Mouse (Mus musculus) testis, postnatal 14 days (tissue): ENCODE measurements around the gene Srgap2.
"Not testable (repeated sequence)": the region's sequence is repeated elsewhere in the genome, so short reads cannot be mapped to it uniquely, and the experiment has no call there.

Source experiments
- DNase-seq: peaks from one replicate; pipeline ENCODE4 v3.0.0; 2021; ENCODE audit warnings: low spot score

Gene Srgap2

GRCm38 (mm10) chr1:131288938-131289337 is 238.2 kb downstream of the Srgap2 start:
- DNase-seq: no peak

DNA sequence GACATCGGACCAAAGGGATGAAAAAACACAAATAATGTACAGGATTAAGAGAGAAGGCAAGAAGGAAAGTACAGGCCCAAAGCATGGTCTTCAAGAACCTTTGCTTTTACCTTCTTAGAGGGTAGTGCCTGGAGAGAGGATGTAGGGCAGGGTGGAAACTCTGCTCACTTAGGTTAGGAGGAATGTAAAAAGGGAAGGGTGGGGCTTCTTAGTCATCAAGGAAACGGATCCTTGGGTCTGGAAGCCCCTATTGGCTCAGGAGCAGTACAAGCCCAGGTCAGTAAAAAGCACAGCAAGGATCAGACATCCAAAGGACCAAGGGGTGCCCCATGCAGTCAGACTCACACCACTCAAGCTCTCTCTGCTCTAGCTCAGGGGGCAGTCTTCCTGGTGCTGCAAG is 239.9 kb downstream of the Srgap2 start:
- DNase-seq: no peak

- DNase-seq: no peak
Measured at GRCm38 (mm10) chr1:131286803-131287202, 240.3 kb downstream of the Srgap2 start.

- no peak for DNase-seq
Measured at GRCm38 (mm10) chr1:131284616-131285015, 242.5 kb downstream of the Srgap2 start.

DNA sequence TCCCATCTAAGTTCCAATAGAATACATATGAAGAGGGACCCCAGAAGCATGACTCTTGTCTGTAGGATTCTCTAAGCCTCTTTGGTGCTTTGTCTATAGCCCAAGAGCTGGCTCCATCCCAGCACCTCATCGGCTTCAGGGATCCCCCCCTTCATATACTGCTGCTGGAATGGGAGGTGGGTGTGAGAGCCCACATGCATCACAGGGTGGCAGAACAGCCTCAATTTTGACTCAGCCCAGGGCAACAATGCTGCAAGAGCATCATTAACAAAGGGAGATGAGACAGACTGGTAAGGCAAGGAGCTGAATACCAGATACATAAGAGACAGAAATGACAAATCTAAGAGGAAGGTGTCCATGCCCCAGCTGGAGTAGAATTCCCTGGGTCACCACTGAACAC is 243.0 kb downstream of the Srgap2 start:
- no peak for DNase-seq

GRCm38 (mm10) chr1:131281731-131282130 is 245.4 kb downstream of the Srgap2 start:
- DNase-seq: no peak

DNA sequence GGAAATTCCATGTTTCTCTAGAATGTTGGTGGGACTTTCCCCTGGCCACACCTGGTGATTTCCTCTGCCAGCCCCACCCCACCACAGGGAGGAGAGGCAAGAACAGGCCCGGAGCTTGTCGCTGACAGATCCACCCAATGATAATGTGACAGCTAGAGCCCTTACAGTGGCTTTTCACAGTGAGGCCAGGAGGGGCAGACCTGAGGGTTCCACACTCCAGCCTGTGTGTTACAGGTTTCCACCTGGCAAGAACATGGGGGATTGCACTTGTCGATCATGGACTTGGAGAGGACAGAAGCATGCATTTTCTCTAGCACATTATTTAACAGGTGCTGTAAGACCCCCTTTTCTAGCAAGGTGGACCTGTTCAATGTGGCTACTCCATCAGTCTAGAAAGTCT is 246.9 kb downstream of the Srgap2 start:
- DNase-seq: no peak

DNA sequence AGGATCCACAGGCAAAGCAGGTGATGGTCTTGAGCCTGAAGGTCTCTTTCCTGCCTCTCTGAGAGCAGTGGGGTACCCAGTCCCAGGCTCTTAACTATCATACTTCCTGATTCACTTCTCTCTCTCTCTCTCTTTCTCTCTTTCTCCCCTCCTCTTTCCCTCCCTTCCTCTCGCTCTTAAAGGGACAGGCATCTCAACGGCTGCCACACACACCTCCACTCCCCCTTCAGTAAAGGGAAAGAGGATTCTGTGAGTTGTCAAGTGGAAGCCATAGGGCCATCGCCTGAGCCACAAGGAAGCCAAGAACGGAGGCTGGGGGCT is 247.7 kb downstream of the Srgap2 start, which contains the start of gene Ikbke:
TSS of gene Ikbke (minus strand) at position 151 of the 321 bp plus-strand sequence.
- no peak for DNase-seq

GRCm38 (mm10) chr1:131278606-131279455 is 248.3 kb downstream of the Srgap2 start:
- DNase-seq: no peak

DNA sequence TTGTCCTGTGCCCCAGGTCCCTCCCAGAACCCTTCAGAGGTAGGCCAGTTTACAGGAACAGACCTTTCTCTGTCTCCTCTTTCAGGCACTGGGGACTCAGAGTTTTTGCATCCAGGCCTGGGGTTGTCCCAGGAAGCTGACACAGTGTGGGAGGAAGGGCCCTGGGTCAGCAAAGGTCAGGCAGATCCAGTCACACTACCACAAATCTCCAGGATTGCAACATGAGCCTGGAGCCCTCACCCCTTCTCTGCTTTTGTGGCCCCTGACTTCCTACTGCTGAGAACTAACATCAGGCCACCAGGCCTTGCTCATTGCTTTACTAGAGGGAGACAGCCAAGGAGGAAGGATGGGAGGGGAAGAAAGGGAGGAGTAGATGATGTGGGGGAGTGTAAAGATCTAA is 250.3 kb downstream of the Srgap2 start:
- DNase-seq: no peak

GRCm38 (mm10) chr1:131275577-131275976 is 251.6 kb downstream of the Srgap2 start:
- no peak for DNase-seq

DNA sequence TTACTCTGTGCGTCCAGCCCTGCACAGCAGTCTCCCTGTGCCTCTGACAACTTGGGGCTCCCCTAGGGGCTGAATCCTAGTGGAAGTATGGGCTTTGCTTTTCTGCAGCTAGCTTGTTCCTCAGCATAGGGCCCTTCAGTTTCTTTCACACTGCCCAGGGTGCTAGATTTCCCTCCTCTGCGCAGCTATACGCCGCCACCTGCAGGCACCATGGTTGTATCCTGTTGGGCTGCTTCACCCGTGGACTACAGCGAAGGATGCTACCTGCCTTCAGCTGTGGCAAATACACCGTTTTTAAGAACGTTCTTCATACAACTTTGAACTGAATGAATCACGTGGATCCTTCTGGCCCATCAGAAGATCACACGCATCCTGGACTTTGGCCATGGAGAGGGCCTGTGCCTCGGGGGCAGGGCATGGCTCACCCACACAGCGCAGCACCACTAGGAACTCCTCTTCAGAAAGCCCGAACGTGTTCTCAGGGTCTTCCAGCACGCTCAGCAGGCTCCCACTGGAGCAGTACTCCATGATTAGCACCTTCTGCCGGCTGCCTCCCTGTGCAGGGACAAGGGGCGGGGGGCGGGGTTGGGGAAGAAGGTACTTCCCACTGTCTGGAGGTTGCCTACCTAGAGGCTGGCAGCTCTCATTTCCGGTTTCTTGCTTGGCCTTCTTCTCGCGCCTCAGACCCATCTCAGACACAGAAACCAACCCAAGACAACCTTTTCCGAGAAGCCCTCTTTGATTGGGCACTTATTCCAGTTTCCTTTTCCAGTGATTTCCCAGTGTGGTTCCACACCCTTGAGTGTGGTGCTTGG is 252.2 kb downstream of the Srgap2 start:
- DNase-seq: no peak

- peak; percentile 66 for DNase-seq
Measured at GRCm38 (mm10) chr1:131269797-131270578, 257.2 kb downstream of the Srgap2 start.

DNA sequence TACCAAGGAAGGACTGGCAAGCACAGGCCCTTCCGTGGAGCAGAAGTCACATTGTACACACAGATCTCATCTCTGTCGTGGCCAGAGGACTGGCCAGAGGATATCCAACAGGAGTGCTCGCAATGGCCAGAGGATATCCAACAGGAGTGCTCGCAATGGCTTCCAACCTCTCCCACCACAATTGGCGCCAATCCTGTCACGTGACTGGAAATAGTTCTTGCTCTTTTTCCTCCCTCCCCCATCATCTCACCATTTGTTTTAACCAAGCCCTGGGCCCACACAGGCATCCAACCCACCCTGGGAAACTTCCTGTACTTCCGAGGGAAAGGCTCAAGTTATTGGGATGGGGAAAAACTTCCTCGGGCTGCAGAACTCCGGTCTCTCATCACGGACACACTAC is 258.4 kb downstream of the Srgap2 start:
- no peak for DNase-seq

GRCm38 (mm10) chr1:131263905-131264304 is 263.2 kb downstream of the Srgap2 start:
- DNase-seq: no peak

GRCm38 (mm10) chr1:131260309-131260656 is 266.9 kb downstream of the Srgap2 start:
- peak; percentile 72 for DNase-seq

DNA sequence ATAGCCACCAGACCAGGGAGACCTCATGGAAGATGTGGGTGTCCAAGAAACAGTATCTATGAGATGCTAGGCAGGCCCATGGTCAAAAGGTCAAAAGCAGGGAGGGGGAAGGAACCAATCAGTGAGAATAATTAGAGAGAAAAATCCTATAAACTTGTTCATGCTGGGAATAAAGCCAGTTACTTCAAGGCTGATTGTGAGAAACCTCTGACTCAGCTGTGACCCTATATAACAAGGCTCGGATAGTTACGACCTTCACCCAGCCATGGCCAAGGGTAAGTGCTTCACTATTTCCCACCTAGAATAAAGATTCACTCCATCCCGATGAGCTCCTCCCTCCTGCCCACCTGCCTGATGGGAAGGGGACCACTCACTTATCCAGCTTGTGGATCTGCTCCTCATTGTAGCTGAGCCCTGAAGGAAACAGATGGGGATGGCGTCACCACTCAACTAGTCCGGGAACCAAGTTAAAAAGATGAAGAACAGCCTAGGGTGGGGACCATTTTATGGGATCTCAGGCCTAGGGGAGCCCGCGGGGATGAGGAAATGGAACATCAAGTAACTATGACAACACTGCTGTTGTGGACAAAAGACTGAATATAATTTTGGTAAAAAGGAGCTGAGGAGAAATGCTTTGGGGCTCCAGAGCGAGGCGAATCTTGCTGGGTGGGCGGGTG is 267.4 kb downstream of the Srgap2 start:
- DNase-seq: no peak

DNA sequence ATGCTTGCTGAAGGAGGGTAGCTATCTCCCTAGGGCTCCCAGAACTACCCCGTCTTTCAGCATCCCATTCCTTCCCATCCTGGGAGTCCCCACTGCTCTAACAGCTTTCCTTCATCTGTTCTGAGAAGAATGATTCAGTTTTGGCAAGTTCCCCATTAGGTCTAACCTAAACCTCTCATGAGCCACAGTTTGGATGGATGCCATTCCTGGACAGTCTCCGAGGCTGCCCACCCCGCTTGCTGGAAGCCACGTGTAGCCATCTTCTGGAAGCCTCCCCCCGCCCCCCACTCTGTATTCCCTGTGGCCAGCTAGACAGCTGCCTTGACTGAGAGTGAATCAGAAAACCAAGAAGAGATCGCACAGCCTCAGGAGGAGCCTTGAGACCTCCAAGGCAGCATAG is 269.9 kb downstream of the Srgap2 start:
- no peak for DNase-seq

DNA sequence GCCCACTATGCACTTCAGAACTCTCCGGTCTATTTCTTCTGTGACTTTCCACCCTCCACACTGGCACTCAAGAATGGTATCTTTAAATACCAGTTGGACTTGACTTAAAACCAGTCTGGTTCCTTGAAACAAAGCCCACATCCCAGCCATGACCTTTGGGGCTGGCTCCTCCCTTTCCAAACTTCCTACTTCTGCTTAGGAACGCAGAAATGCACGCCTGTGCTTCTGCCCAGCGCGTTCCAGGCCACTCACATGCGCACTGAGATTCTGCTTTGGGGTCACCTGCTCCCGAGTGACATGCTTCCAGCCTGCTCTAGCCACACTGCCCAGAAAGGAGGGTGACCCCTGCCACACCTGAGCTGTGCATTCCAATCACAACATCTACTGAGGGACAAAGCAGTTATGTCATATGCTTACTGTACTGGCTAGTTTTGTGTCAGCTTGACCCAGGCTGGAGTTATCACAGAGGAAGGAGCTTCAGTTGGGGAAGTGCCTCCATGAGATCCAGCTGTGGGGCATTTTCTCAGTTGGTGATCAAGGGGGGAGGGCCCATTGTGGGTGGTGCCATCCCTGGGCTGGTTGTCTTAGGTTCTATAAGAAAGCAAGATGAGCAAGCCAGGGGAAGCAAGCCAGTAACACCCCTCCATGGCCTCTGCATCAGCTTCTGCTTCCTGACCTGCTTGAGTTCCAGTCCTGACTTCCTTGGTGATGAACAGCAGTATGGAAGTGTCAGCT is 274.5 kb downstream of the Srgap2 start:
- not testable (repeated sequence) for DNase-seq

- no peak for DNase-seq
Measured at GRCm38 (mm10) chr1:131246433-131247395, 280.4 kb downstream of the Srgap2 start.
